Mouse (Mus musculus) cerebellum, postnatal 36 days (tissue): Measurements from ENCODE around the gene Ostm1.

Source experiments
- DNase-seq, 2 experiments: peaks; one replicate each; pipeline ENCODE4 v3.0.0; 2021 to 2022; ENCODE audit warnings: mixed read lengths in 2 of 2

Gene Ostm1

GRCm38 (mm10) chr10:42583902-42584435 lies 347 bp downstream of the Ostm1 start:
- no peak for DNase-seq

- no peak for DNase-seq
Observed at GRCm38 (mm10) chr10:42584436-42584983, 888 bp downstream of the Ostm1 start.

GRCm38 (mm10) chr10:42585156-42585555 lies 1.5 kb downstream of the Ostm1 start:
- no peak for DNase-seq

GRCm38 (mm10) chr10:42585596-42586305 lies 2.1 kb downstream of the Ostm1 start:
- DNase-seq: no peak

- no peak for DNase-seq
Observed at GRCm38 (mm10) chr10:42587961-42588750, 4.5 kb downstream of the Ostm1 start.

- DNase-seq: no peak
Observed at GRCm38 (mm10) chr10:42589505-42589904, 5.9 kb downstream of the Ostm1 start.

GRCm38 (mm10) chr10:42590261-42591184 lies 6.9 kb downstream of the Ostm1 start:
- no peak for DNase-seq

GRCm38 (mm10) chr10:42591185-42591992 lies 7.8 kb downstream of the Ostm1 start:
- DNase-seq: no peak

- no peak for DNase-seq
Observed at GRCm38 (mm10) chr10:42591993-42592686, 8.5 kb downstream of the Ostm1 start.

GRCm38 (mm10) chr10:42593201-42593600 lies 9.6 kb downstream of the Ostm1 start:
- no peak for DNase-seq

- DNase-seq: no peak
Observed at GRCm38 (mm10) chr10:42598615-42599014, 15.0 kb downstream of the Ostm1 start.

- no peak for DNase-seq
Observed at GRCm38 (mm10) chr10:42601556-42601955, 17.9 kb downstream of the Ostm1 start.

GRCm38 (mm10) chr10:42604874-42605273 lies 21.3 kb downstream of the Ostm1 start:
- no peak for DNase-seq

GRCm38 (mm10) chr10:42606757-42607156 lies 23.1 kb downstream of the Ostm1 start:
- DNase-seq: no peak

GRCm38 (mm10) chr10:42613075-42613474 lies 29.5 kb downstream of the Ostm1 start:
- DNase-seq: no peak

GRCm38 (mm10) chr10:42613639-42614381 lies 30.2 kb downstream of the Ostm1 start:
- DNase-seq: no peak

- DNase-seq: no peak
Observed at GRCm38 (mm10) chr10:42614766-42615165, 31.1 kb downstream of the Ostm1 start.

GRCm38 (mm10) chr10:42618291-42618690 lies 34.7 kb downstream of the Ostm1 start:
- DNase-seq: no peak

GRCm38 (mm10) chr10:42625907-42626306 lies 42.3 kb downstream of the Ostm1 start:
- no peak for DNase-seq
